Mouse (Mus musculus) E14TG2a.4 (cell line): ENCODE data around the gene Idh1.

Source experiments
- CTCF ChIP-seq: conservative IDR thresholded peaks from 2 replicates; pipeline ENCODE4 v1.5.1; 2014; ENCODE audit warnings: low read length
- NANOG ChIP-seq: IDR thresholded peaks from 2 replicates; pipeline ENCODE4 v1.6.1; 2014; ENCODE audit warnings: borderline replicate concordance, low read length, mixed read lengths
- POU5F1 ChIP-seq: IDR thresholded peaks from 2 replicates; pipeline ENCODE4 v1.6.1; 2014; ENCODE audit warnings: low read length, borderline replicate concordance

GRCm38 (mm10) chr1:65112807-65113196 lies 73.5 kb downstream of the Idh1 start:
- TF ChIP-seq CTCF (no peak), NANOG (no peak), POU5F1 (no peak)
